In genomic region chr5:148808426-148808825, GRCm38 (mm10) we compare ENCODE assay signal across 8 mouse cellular contexts.
A peak's percentile ranks its signal among the peaks of the same experiment; 100 is the strongest.
DNase-seq lines count a peak whose midpoint lies in the region; ATAC-seq and TF ChIP-seq lines count a peak whose summit lies in the region.

No protein-coding gene starts in this region.

- H3K9ac ChIP-seq in ES-Bruce4 (ENCODE audit: low read depth, poor library complexity, severe bottlenecking), result 0 out of 2 replicates have a peak overlapping the region, but pooled peaks have one; percentile 7
- H3K9ac ChIP-seq in embryonic facial prominence, embryonic 15.5 days, result no peak overlapping the region
- no peak overlapping the region for H3K9ac ChIP-seq in lung, embryonic 14.5 days

- peaks cover 7% of the 10 kb centered on the region for H3K4me1 ChIP-seq in ES-Bruce4 (ENCODE audit: control insufficient read depth, insufficient read depth, low read length)
- H3K4me1 ChIP-seq in embryonic facial prominence, embryonic 15.5 days, result peaks cover 7% of the 10 kb centered on the region; the same call in 1 of the 2 replicates
- peaks cover 10% of the 10 kb centered on the region; the same call in 1 of the 2 replicates for H3K4me1 ChIP-seq in lung, embryonic 14.5 days (ENCODE audit: insufficient read depth)

- TF ChIP-seq POLR2A in ES-Bruce4 (IDR thresholded peaks at IDR 0.05; ENCODE audit: insufficient read depth, low read length), result no peak

- H3K27me3 ChIP-seq in ES-Bruce4 (ENCODE audit: control insufficient read depth, insufficient read depth, low read length, poor library complexity, severe bottlenecking), result no peaks in the 10 kb centered on the region
- peaks cover 10% of the 10 kb centered on the region; the same call in 1 of the 2 replicates for H3K27me3 ChIP-seq in embryonic facial prominence, embryonic 15.5 days
- no peaks in the 10 kb centered on the region for H3K27me3 ChIP-seq in lung, embryonic 14.5 days (ENCODE audit: insufficient read depth, low read length)

- TF ChIP-seq EP300 in ES-Bruce4 (IDR thresholded peaks at IDR 0.05; ENCODE audit: insufficient read depth, low read depth, low read length), result no peak

- H3K36me3 ChIP-seq in ES-Bruce4 (ENCODE audit: control insufficient read depth, insufficient read depth, low read length, poor library complexity, severe bottlenecking), result no peaks in the 10 kb centered on the region
- no peaks in the 10 kb centered on the region for H3K36me3 ChIP-seq in embryonic facial prominence, embryonic 15.5 days
- H3K36me3 ChIP-seq in lung, embryonic 14.5 days (ENCODE audit: insufficient read depth), result no peaks in the 10 kb centered on the region

- H3K27ac ChIP-seq in ES-Bruce4 (ENCODE audit: insufficient read depth, low read length), result no peak overlapping the region
- H3K27ac ChIP-seq in embryonic facial prominence, embryonic 15.5 days (replicated peaks), result no peak overlapping the region
- no peak overlapping the region for H3K27ac ChIP-seq in lung, embryonic 14.5 days (ENCODE audit: low read depth)

- 3% methylated on average over 4 of the region's 4 CpGs for WGBS in embryonic facial prominence, embryonic 15.5 days
- 7% methylated on average over 4 of the region's 4 CpGs for WGBS in lung, embryonic 14.5 days

- peak; percentile 40 for TF ChIP-seq CTCF in ES-Bruce4 (IDR thresholded peaks at IDR 0.05; ENCODE audit: low read depth, low read length)
- TF ChIP-seq CTCF in lung, embryonic 14.5 days (IDR thresholded peaks at IDR 0.05; ENCODE audit: low read depth), result peak; percentile 75

- H3K4me2 ChIP-seq in embryonic facial prominence, embryonic 15.5 days (replicated peaks), result 0 out of 2 replicates have a peak overlapping the region, but pooled peaks have one; percentile 21
- H3K4me2 ChIP-seq in lung, embryonic 14.5 days, result no peak overlapping the region

- H3K4me3 ChIP-seq in ES-Bruce4 (ENCODE audit: low read depth, low read length), result peak overlapping the region; percentile 63
- no peak overlapping the region for H3K4me3 ChIP-seq in embryonic facial prominence, embryonic 15.5 days (replicated peaks)
- H3K4me3 ChIP-seq in lung, embryonic 14.5 days (ENCODE audit: low read depth, low read length), result no peak overlapping the region

- DNase-seq in adrenal gland, adult 2 months, result peak; percentile 58
- DNase-seq in heart, postnatal 10 days, result peak; percentile 66 to 76
- DNase-seq in layer of hippocampus, adult 11-12 months (ENCODE audit: low spot score), result peak; percentile 70
- DNase-seq in lung, embryonic 14.5 days, result peak; percentile 83
- DNase-seq in retina, postnatal 7 days (ENCODE audit: low read depth, low spot score), result peak; percentile 53

- H3K9me3 ChIP-seq in ES-Bruce4 (replicated peaks; ENCODE audit: control insufficient read depth, insufficient read depth, low read length, poor library complexity, severe bottlenecking), result no peaks in the 10 kb centered on the region
- 0 out of 2 replicates have a peak, but pooled peaks cover 3% of the 10 kb centered on the region for H3K9me3 ChIP-seq in embryonic facial prominence, embryonic 15.5 days (replicated peaks)
- H3K9me3 ChIP-seq in lung, embryonic 14.5 days (ENCODE audit: low read depth, low read length), result no peaks in the 10 kb centered on the region

- intact Hi-C loops in heart, postnatal 10 days (cut with DNase I), result no loop called here

- no peak for ATAC-seq in embryonic facial prominence, embryonic 15.5 days (ENCODE audit: insufficient number of reproducible peaks, low FRiP score, low TSS enrichment, low read depth)
- no peak; the same call in 1 of the 2 replicates for ATAC-seq in lung, embryonic 14.5 days (ENCODE audit: insufficient read depth)
- ATAC-seq in activated CD4-positive, CD25-positive, alpha-beta regulatory T cell, adult 4 months, result no peak
